ENCODE assay signal across 9 mouse cellular contexts in genomic region chr1:156085770-156086169, GRCm38 (mm10). TPM values are rescaled to one million over a fixed set of nuclear protein-coding genes. Genes with fewer than 3 reads are reported as not detected.
DNase-seq lines count a peak whose midpoint lies in the region; ATAC-seq and TF ChIP-seq lines count a peak whose summit lies in the region.
"Had no signal": no experiment of that assay in that cellular context is flagged by ENCODE, and none has a peak within 500 bp of the region (broad histone marks: within the 10 kb centered on the region; RNA-seq: fewer than 3 reads in every experiment).

No protein-coding gene starts in this region.

- H3K27ac ChIP-seq in midbrain, postnatal 0 days (ENCODE audit: low read depth, low read length): no peak overlapping the region
- H3K27ac ChIP-seq: limb, embryonic 13.5 days had no signal

- H3K4me3 ChIP-seq in midbrain, postnatal 0 days (ENCODE audit: low read depth, low read length): no peak overlapping the region
- H3K4me3 ChIP-seq: limb, embryonic 13.5 days had no signal

- 54% methylated on average over 5 of the region's 5 CpGs for WGBS in large intestine, adult 2 months
- 54% methylated on average over 5 of the region's 5 CpGs for WGBS in midbrain, postnatal 0 days

- TF ChIP-seq CTCF in midbrain, postnatal 0 days (IDR thresholded peaks at IDR 0.05): peak; percentile 98

- peak; percentile 81 for ATAC-seq in CD4-positive, CD25-positive, alpha-beta regulatory T cell, adult 4 months
- 0 out of 2 replicates have a peak, but pooled peaks have one; percentile 44 for ATAC-seq in midbrain, postnatal 0 days (ENCODE audit: low FRiP score)

- H3K9ac ChIP-seq in midbrain, postnatal 0 days (replicated peaks; ENCODE audit: low read length, poor library complexity, severe bottlenecking): no peak overlapping the region
- H3K9ac ChIP-seq: limb, embryonic 13.5 days had no signal

- H3K4me2 ChIP-seq in midbrain, postnatal 0 days (ENCODE audit: low read depth, low read length, poor library complexity, severe bottlenecking): no peak overlapping the region
- H3K4me2 ChIP-seq: limb, embryonic 13.5 days had no signal

- no peaks in the 10 kb centered on the region for H3K36me3 ChIP-seq in midbrain, postnatal 0 days (ENCODE audit: insufficient read depth, low read length)
- H3K36me3 ChIP-seq: limb, embryonic 13.5 days had no signal

- no peaks in the 10 kb centered on the region for H3K9me3 ChIP-seq in midbrain, postnatal 0 days (ENCODE audit: low read length)
- H3K9me3 ChIP-seq: limb, embryonic 13.5 days had no signal

- peak; percentile 10 to 20 for DNase-seq in heart, adult 9 months (ENCODE audit: low spot score in 2 of 2)
- DNase-seq in heart, adult 11 months: no peak
- peak; percentile 31 to 32 for DNase-seq in cerebellum, adult 18-20 months
- peak; percentile 75 for DNase-seq in forelimb bud, embryonic 11.5 days (ENCODE audit: low read depth, low spot score)
- DNase-seq in large intestine, adult 2 months (ENCODE audit: low read depth, low spot score): peak; percentile 6
- peak; percentile 86 for DNase-seq in midbrain, postnatal 0 days (ENCODE audit: low spot score)
- DNase-seq in gastrocnemius, postnatal 25 days: no peak

- H3K27me3 ChIP-seq in midbrain, postnatal 0 days (ENCODE audit: insufficient read depth, low read length): no peaks in the 10 kb centered on the region

- no peaks in the 10 kb centered on the region for H3K4me1 ChIP-seq in midbrain, postnatal 0 days (ENCODE audit: insufficient read depth, low read length)

RNA-seq across cellular contexts. Expression of gene Tor1aip1, which starts 49.5 kb away (rescaled TPM):
- 100 to 1,000 TPM in 1 of 2 experiments, 10 to 100 TPM in 1; 86.3 to 108 TPM for polyA plus RNA-seq in CD4-positive, CD25-positive, alpha-beta regulatory T cell, adult 4 months (2017; shearing (Covaris generic))
- polyA plus RNA-seq in large intestine, adult 2 months (2012; rRNA removed): 9.4 and 17.6 TPM in 2 replicates
- 18.2 and 29.5 TPM in 2 replicates for total RNA-seq in midbrain, postnatal 0 days (2014; rRNA removed)
- 21.6 and 21.9 TPM in 2 replicates for polyA plus RNA-seq in midbrain, postnatal 0 days (2015; fragmentation: Nextera tagmentation; extraction: Ambion mirVana)
- total RNA-seq in gastrocnemius, postnatal 25 days (2021): 10 to 100 TPM; 79.8 to 91.5 TPM

RNA-seq across cellular contexts. Expression of gene Tor1aip2, which starts 50.6 kb away (rescaled TPM):
- 10 to 100 TPM; 38.3 to 43.9 TPM for polyA plus RNA-seq in CD4-positive, CD25-positive, alpha-beta regulatory T cell, adult 4 months (2017; shearing (Covaris generic))
- polyA plus RNA-seq in large intestine, adult 2 months (2012; rRNA removed): 91.4 and 160 TPM in 2 replicates
- total RNA-seq in midbrain, postnatal 0 days (2014; rRNA removed): 64.3 and 67.0 TPM in 2 replicates
- 46.1 and 46.7 TPM in 2 replicates for polyA plus RNA-seq in midbrain, postnatal 0 days (2015; fragmentation: Nextera tagmentation; extraction: Ambion mirVana)
- total RNA-seq in gastrocnemius, postnatal 25 days (2021): 10 to 100 TPM; 46.5 to 48.6 TPM

Comparison
In these comparisons a context has a peak if more than half of its experiments do, and no peak if none do; other contexts are left out.
1. DNase-seq: peak in heart, adult 9 months (2 of 2), cerebellum, adult 18-20 months (2 of 2), forelimb bud, embryonic 11.5 days (single experiment), large intestine, adult 2 months (single experiment) and midbrain, postnatal 0 days (single experiment); none in heart, adult 11 months (single experiment) and gastrocnemius, postnatal 25 days (single experiment).